Mouse (Mus musculus): ENCODE data around the gene Olfr1443.

Olfr1443 gene

DNA sequence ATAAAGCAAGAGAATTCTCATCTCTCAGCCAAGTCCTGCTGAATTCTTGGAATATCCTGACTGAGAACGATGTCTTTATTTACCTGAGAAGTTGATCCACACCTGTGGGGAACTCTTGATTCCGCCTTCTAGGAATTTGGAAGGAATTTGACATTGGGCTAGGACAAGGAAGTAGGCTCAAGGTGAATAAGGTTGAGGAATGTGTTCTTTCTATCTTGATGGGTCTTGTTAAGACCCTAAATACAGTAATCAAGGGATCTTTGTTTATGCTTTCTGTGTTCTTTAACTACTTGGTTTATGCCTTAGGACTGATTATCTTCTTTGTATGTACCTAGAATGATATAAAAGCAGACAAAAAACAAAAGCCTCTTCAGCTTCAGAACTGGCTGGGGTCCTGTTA, 54.0 kb downstream of the Olfr1443 start:
- DNase-seq (ENCODE audit: low spot score in 2 of 2), result no peak

Measured in right cerebral cortex, postnatal 10 days (tissue).